Mouse (Mus musculus) cerebellum, adult 2 months (tissue): Measurements from ENCODE around the gene Trip12. TPM values are rescaled to one million over a fixed set of nuclear protein-coding genes. Genes with fewer than 3 reads are reported as not detected.
A peak's percentile ranks its signal among the peaks of the same experiment; 100 is the strongest.

ENCODE experiments used
- DNase-seq, 2 experiments: peaks; one replicate each; pipeline ENCODE4 v3.0.0; 2021
- H3K27ac ChIP-seq: fragments of 200-500 bp; 2 replicates; pipeline ENCODE4 v1.5.1; 2012; ENCODE audit warnings: low read length, control low read depth, inconsistent platforms; ENCODE audit not compliant: insufficient read depth
- H3K27me3 ChIP-seq: fragments of 200-500 bp; 2 replicates; pipeline ENCODE4 v1.6.1; 2012; ENCODE audit warnings: inconsistent platforms, mild to moderate bottlenecking, low read length, moderate library complexity; ENCODE audit not compliant: control insufficient read depth, insufficient read depth
- H3K4me1 ChIP-seq: fragments of 200-500 bp; 2 replicates; pipeline ENCODE4 v1.6.1; 2011; ENCODE audit warnings: low read length; ENCODE audit not compliant: control insufficient read depth, insufficient read depth
- H3K4me3 ChIP-seq: fragments of 200-500 bp; replicated peaks from 2 replicates; pipeline ENCODE3; 2011; ENCODE audit warnings: mild to moderate bottlenecking, low read depth, low read length, control low read depth; ENCODE audit not compliant: insufficient read depth
- CTCF ChIP-seq: fragments of 200-500 bp; IDR thresholded peaks from 2 replicates; pipeline ENCODE4 v1.5.1; 2011; ENCODE audit warnings: low read depth, mild to moderate bottlenecking, control low read depth, low read length, moderate library complexity, borderline replicate concordance; ENCODE audit not compliant: insufficient read depth
- POLR2A ChIP-seq: fragments of 200-500 bp; IDR thresholded peaks from 2 replicates; pipeline ENCODE4 v1.6.1; 2011; ENCODE audit warnings: low read length, control low read depth, borderline replicate concordance; ENCODE audit not compliant: insufficient read depth
- WGBS: fragments of 180-500 bp; shearing (Covaris S2); methylation state at CpG from one replicate; pipeline ENCODE4 v1.1.7; 2018; 5-methylcytosine and 5-hydroxymethylcytosine counted together
- polyA plus RNA-seq: library from polyadenylated mRNA; depleted of rRNA; stranded (reverse); fragments of >200 nt; gene quantifications from 2 replicates; pipeline ENCODE4 v1.2.3, GENCODE M21; 2012

Trip12 gene
- polyA plus RNA-seq, 1 experiment, result 75.2 TPM

DNA sequence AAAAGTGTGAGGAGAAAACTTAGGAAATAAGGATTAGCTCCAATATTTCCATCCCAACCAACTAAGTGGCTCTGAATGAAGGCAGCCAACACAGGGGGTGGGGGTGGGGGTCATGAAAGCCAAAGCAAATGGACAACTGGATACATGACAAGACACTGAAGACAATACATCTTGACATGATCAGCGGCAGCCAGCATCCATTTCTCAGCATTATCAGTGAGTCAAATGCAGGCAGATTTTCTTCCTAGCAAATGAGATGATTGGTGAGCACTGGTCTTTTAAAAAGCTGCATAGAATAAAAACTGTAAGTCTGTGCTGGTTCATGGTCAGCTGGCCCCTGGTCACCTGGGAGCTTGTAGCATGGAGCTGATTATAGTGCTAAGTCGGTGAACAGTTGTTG is 14.7 kb upstream of the Trip12 start:
- DNase-seq, result no peak
- Histone ChIP-seq H3K4me1 (no peaks in the 10 kb centered on the region), H3K27me3 (no peaks in the 10 kb centered on the region), H3K27ac (no peak overlapping the region), H3K4me3 (no peak overlapping the region)
- 86% methylated on average over 2 of the region's 2 CpGs for WGBS
- TF ChIP-seq CTCF (no peak), POLR2A (no peak)

DNA sequence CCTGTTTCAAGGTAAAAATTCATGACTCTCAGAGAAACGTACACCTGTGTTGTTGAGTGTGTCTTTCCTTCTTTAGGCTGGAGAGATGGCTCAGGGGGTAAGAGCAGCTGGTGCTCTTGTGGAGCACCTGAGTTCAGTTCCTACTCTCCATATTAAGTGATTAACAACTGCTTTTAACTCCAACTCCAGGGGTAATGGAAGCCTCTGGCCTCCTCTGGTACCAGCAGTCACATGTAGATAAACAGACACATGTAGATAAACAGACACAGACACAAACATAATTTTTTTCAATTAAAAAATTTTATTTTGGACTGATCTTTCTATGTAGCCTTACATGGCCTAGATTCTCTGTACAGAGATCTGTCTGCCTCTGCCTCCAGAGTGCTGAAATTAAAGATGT is 13.4 kb upstream of the Trip12 start:
- DNase-seq, result no peak
- Histone ChIP-seq H3K27ac (no peak overlapping the region), H3K4me3 (no peak overlapping the region), H3K4me1 (no peaks in the 10 kb centered on the region), H3K27me3 (no peaks in the 10 kb centered on the region)
- 85% methylated on average over 1 of the region's 1 CpGs for WGBS
- TF ChIP-seq POLR2A (no peak), CTCF (no peak)

DNA sequence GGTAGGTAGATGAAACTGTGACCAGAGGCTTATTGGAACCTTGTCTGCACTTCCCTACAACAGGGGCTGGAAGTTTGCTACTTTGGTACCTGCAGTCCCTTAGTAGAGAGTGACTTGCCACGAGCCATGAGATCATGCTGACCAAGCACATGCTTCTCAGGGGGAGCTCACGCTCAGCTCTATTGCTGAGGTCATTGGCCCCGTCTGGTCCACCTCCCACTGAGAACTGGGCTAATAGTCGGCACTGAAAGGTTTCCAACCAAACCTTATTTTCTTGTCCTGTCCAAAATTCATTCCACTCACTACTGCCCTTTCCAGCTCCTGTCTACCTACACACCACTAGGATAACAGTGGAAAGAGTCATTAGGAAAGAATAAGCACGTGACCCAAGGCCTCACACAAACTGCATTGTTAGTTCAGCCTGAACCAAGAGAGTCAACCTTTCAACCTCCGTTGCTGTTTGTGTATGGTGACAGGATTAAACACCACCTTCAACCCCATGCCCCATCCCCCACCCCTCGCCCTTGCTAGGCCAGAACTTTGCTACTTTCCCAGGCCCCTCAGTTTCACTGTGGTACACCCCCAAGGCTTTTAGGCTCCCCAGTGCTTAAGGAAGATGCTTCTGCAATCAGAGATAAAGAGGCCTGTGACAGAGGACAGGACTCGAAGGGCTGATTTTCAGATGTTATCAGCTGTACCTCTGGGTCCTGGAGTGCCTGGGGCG is 11.4 kb upstream of the Trip12 start:
- peak; percentile 16 to 48 for DNase-seq
- H3K4me1 ChIP-seq, result no peaks in the 10 kb centered on the region
- H3K27ac ChIP-seq, result no peak overlapping the region
- WGBS, result 40% methylated on average over 9 of the region's 9 CpGs
- TF ChIP-seq CTCF (no peak), POLR2A (no peak)
- no peaks in the 10 kb centered on the region for H3K27me3 ChIP-seq
- H3K4me3 ChIP-seq, result no peak overlapping the region

DNA sequence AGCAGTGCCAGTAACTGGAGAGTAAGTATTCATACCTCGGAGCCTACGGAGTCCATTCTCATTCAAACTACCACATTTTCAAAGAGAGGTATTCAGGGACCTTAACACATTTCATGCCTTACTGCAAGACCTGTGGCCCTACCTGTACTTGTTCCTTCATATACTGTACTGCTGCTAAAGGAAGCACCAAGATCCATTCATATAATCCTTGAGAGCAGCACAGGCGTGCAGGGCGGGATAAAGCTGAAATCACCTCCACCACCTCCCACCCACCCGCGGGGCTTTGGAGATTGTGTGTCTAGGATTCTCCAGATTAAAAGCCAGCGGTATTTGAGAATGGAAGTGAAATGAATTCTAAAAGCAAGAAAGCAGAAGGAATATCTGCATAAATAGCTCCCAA is 10.2 kb upstream of the Trip12 start:
- Histone ChIP-seq H3K4me1 (no peaks in the 10 kb centered on the region), H3K27me3 (no peaks in the 10 kb centered on the region), H3K27ac (no peak overlapping the region), H3K4me3 (no peak overlapping the region)
- DNase-seq, result no peak
- 95% methylated on average over 7 of the region's 7 CpGs for WGBS
- TF ChIP-seq POLR2A (no peak), CTCF (no peak)

DNA sequence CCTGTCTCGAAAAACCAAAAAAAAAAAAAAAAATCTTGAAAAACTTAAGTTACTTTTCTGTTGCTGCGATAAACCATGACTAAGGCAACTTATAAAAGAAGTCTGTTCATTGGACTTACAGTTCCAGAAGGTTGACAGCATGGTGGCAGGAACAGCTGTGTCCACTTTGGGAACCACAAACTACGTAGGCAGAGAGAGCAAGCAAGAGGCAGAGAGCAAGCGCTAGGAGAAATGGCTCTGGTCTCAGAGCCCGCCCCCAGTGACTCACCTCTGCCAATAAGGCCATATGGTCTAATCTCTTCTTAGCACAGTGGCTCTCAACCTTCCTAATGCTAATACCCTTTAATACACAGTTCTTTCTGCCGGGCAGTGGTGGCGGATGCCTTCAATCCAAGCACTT is 9.5 kb upstream of the Trip12 start:
- Histone ChIP-seq H3K27me3 (no peaks in the 10 kb centered on the region), H3K27ac (no peak overlapping the region), H3K4me1 (no peaks in the 10 kb centered on the region), H3K4me3 (no peak overlapping the region)
- DNase-seq, result peak in 1 of 2 experiments; percentile 12
- WGBS, result 59% methylated on average over 7 of the region's 7 CpGs
- TF ChIP-seq POLR2A (no peak), CTCF (no peak)

DNA sequence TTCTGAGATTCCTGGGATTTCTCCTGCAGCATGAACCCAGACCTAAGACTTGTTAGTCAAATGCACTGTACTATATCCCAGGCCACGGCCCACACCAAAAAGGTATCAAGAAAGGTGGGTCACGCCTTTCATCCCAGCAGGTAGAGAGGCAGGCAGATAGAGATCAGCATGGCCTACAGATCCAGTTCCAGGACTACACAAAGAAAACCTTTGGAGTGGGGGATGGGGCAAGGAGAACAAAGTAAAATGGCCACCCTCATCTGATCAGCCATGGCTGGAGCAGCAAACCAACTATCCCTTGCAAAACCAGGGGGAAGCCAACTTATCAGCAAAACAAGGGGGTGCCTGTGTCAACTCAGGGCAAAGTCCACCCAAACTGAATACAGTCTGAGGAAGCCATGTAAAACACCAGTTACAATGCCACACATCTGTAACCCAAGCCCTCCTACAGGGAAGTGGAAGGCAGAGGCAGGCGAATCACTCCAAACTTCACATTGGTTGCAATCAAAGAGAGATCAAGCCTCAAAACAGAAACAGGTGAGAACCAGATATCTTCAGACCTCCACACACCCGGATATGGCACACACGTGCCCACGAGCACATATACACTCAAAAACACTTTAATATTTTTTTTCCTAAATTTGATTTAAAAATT is 8.6 kb upstream of the Trip12 start:
- no peaks in the 10 kb centered on the region for H3K27me3 ChIP-seq
- DNase-seq, result no peak
- no peak overlapping the region for H3K4me3 ChIP-seq
- TF ChIP-seq CTCF (no peak), POLR2A (no peak)
- H3K4me1 ChIP-seq, result no peaks in the 10 kb centered on the region
- H3K27ac ChIP-seq, result no peak overlapping the region
- 96% methylated on average over 6 of the region's 6 CpGs for WGBS

DNA sequence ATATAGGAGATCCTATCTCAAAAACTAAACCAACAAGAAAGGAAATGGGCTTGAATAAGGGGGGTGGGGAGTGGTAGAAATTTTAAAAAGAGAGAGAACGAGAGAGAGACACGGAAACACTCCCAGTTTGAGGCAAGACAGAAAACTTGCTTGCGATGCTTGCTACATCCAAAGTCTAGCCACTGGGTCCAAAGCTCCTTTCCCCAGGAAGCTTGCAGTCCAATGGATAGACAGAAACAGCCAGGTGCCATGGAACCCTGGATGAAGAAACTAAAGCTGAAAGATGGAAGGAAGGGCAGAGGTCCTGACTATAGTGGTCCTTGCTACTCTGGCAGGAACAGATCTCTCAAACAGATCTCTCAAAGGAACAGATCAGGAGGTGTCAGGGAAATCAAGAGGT is 8.0 kb upstream of the Trip12 start:
- no peak overlapping the region for H3K4me3 ChIP-seq
- H3K4me1 ChIP-seq, result no peaks in the 10 kb centered on the region
- 98% methylated on average over 3 of the region's 3 CpGs for WGBS
- no peak for DNase-seq
- TF ChIP-seq CTCF (no peak), POLR2A (no peak)
- H3K27ac ChIP-seq, result no peak overlapping the region
- no peaks in the 10 kb centered on the region for H3K27me3 ChIP-seq

DNA sequence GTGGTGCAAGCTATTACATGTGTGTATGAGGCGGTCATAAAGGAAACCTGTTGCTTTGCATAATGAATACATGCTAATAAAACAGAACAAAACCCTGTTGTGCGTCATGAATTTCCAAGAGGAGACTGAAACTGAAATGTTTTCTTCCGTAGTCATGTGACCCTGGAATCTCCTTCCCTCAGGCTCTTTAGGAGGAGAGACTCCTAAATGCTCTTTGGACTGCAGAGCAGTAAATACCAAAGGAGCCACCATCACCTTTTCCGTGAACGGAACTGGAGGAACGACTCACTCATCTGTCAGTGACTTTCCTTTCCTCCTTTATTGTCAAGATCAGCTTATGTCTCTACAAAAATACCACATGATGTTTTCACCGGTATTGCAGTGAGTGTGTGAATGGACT is 7.4 kb upstream of the Trip12 start:
- Histone ChIP-seq H3K27ac (no peak overlapping the region), H3K4me1 (no peaks in the 10 kb centered on the region), H3K27me3 (no peaks in the 10 kb centered on the region), H3K4me3 (no peak overlapping the region)
- no peak for DNase-seq
- 94% methylated on average over 7 of the region's 7 CpGs for WGBS
- TF ChIP-seq CTCF (no peak), POLR2A (no peak)
